8 mouse cellular contexts compared by ENCODE assay signal in genomic region chr12:116280653-116281364, GRCm38 (mm10). TPM values are rescaled to one million over a fixed set of nuclear protein-coding genes. Genes with fewer than 3 reads are reported as not detected.
DNase-seq lines count a peak whose midpoint lies in the region; ATAC-seq and TF ChIP-seq lines count a peak whose summit lies in the region.

TSS of gene Esyt2 (plus strand) at chr12:116281196.

- peak; percentile 98 for DNase-seq in G1E (ENCODE audit: low spot score)
- DNase-seq in cerebellum, adult 18-20 months: peak; percentile 99
- peak; percentile 99 for DNase-seq in heart, postnatal 36 days
- peak; percentile 100 for DNase-seq in layer of hippocampus, adult 2 months (ENCODE audit: low spot score in 2 of 2)
- peak; percentile 100 for DNase-seq in lung, embryonic 14.5 days
- peak; percentile 100 for DNase-seq in thymus, adult 2 months

- peak; percentile 98 for TF ChIP-seq POLR2A in olfactory bulb, adult 2 months (IDR thresholded peaks at IDR 0.05; ENCODE audit: insufficient read depth, low read depth, low read length)
- TF ChIP-seq POLR2A in thymus, adult 2 months (IDR thresholded peaks at IDR 0.05; ENCODE audit: control insufficient read depth, extremely low read depth, insufficient read depth, low read length, poor library complexity): peak; percentile 100

- peak within 1 kb of the TSS; percentile 98 for H3K27ac ChIP-seq in forebrain, embryonic 16.5 days (ENCODE audit: low read length)
- peak within 1 kb of the TSS; percentile 97 for H3K27ac ChIP-seq in layer of hippocampus, adult 2 months
- peak within 1 kb of the TSS; percentile 98 for H3K27ac ChIP-seq in lung, embryonic 14.5 days (ENCODE audit: low read depth)
- H3K27ac ChIP-seq in olfactory bulb, adult 2 months (ENCODE audit: insufficient read depth, low read depth, low read length): peak within 1 kb of the TSS; percentile 94
- H3K27ac ChIP-seq in thymus, adult 2 months (ENCODE audit: control insufficient read depth, insufficient read depth, low read length): peak within 1 kb of the TSS; percentile 55

- WGBS in forebrain, embryonic 16.5 days: under 1% methylated on average over 65 of the region's 68 CpGs
- under 1% methylated on average over 67 of the region's 68 CpGs for WGBS in lung, embryonic 14.5 days
- under 1% methylated on average over 68 of the region's 68 CpGs for WGBS in olfactory bulb, adult 2 months
- under 1% methylated on average over 68 of the region's 68 CpGs for WGBS in thymus, adult 2 months

- TF ChIP-seq CTCF in G1E (IDR thresholded peaks at IDR 0.05; ENCODE audit: low read depth, low read length): no peak
- peak; percentile 71 for TF ChIP-seq CTCF in layer of hippocampus, adult 2 months (conservative IDR thresholded peaks at IDR 0.05)
- peak; percentile 45; the same call in 1 of the 2 replicates for TF ChIP-seq CTCF in lung, embryonic 14.5 days (IDR thresholded peaks at IDR 0.05; ENCODE audit: low read depth)
- TF ChIP-seq CTCF in olfactory bulb, adult 2 months (IDR thresholded peaks at IDR 0.05; ENCODE audit: insufficient read depth, low read depth, low read length): 0 out of 2 replicates have a peak, but pooled peaks have one; percentile 13
- no peak; the same call in 1 of the 2 replicates for TF ChIP-seq CTCF in thymus, adult 2 months (IDR thresholded peaks at IDR 0.05; ENCODE audit: borderline replicate concordance, control insufficient read depth, extremely low read depth, insufficient read depth, low read length, poor library complexity)

- no peaks in the 10 kb centered on the region for H3K9me3 ChIP-seq in G1E (replicated peaks)
- no peaks in the 10 kb centered on the region for H3K9me3 ChIP-seq in forebrain, embryonic 16.5 days (ENCODE audit: control insufficient read depth, low read length)
- no peaks in the 10 kb centered on the region for H3K9me3 ChIP-seq in lung, embryonic 14.5 days (ENCODE audit: low read depth, low read length)

- peak within 1 kb of the TSS; percentile 96 for H3K4me2 ChIP-seq in forebrain, embryonic 16.5 days (ENCODE audit: low read length)
- H3K4me2 ChIP-seq in lung, embryonic 14.5 days: peak within 1 kb of the TSS; percentile 97

- peak within 1 kb of the TSS; percentile 97 for H3K4me3 ChIP-seq in G1E (ENCODE audit: low read depth, low read length)
- peak within 1 kb of the TSS; percentile 97 for H3K4me3 ChIP-seq in forebrain, embryonic 16.5 days (replicated peaks; ENCODE audit: low read length)
- peak within 1 kb of the TSS; percentile 97 for H3K4me3 ChIP-seq in layer of hippocampus, adult 2 months
- H3K4me3 ChIP-seq in lung, embryonic 14.5 days (ENCODE audit: low read depth, low read length): peak within 1 kb of the TSS; percentile 95
- peak within 1 kb of the TSS; percentile 62 for H3K4me3 ChIP-seq in olfactory bulb, adult 2 months (ENCODE audit: insufficient read depth, low read depth, low read length)
- H3K4me3 ChIP-seq in thymus, adult 2 months (ENCODE audit: control insufficient read depth, insufficient read depth, low read length): peak within 1 kb of the TSS; percentile 77

- peak within 1 kb of the TSS; percentile 97 for H3K9ac ChIP-seq in forebrain, embryonic 16.5 days (replicated peaks; ENCODE audit: low read depth, low read length)
- peak within 1 kb of the TSS; percentile 91 for H3K9ac ChIP-seq in lung, embryonic 14.5 days

- peak; percentile 76 for ATAC-seq in G1E (ENCODE audit: extremely low read depth, insufficient number of reproducible peaks, low FRiP score, poor library complexity, severe bottlenecking)
- ATAC-seq in forebrain, embryonic 16.5 days: peak; percentile 98
- peak; percentile 97 for ATAC-seq in lung, embryonic 14.5 days (ENCODE audit: insufficient read depth)

- peaks cover 6% of the 10 kb centered on the region for H3K36me3 ChIP-seq in G1E (replicated peaks)
- no peaks in the 10 kb centered on the region for H3K36me3 ChIP-seq in forebrain, embryonic 16.5 days (ENCODE audit: control insufficient read depth, insufficient read depth)
- no peaks in the 10 kb centered on the region for H3K36me3 ChIP-seq in lung, embryonic 14.5 days (ENCODE audit: insufficient read depth)
- no peaks in the 10 kb centered on the region for H3K36me3 ChIP-seq in thymus, adult 2 months (ENCODE audit: control insufficient read depth, insufficient read depth, low read length)

- intact Hi-C loops in heart, postnatal 36 days (cut with DNase I): loop anchor here (1.0 to 5.0 kb wide), 5 partner anchors 46 to 340 kb away; partner anchors contain the start of genes Ncapg2 and Zfp386

- peaks cover 48% of the 10 kb centered on the region for H3K4me1 ChIP-seq in G1E (ENCODE audit: insufficient read depth, low read depth, low read length)
- H3K4me1 ChIP-seq in forebrain, embryonic 16.5 days (replicated peaks; ENCODE audit: control insufficient read depth, insufficient read depth, low read length): peaks cover 9% of the 10 kb centered on the region
- H3K4me1 ChIP-seq in lung, embryonic 14.5 days (ENCODE audit: insufficient read depth): 0 out of 2 replicates have a peak, but pooled peaks cover 6% of the 10 kb centered on the region
- no peaks in the 10 kb centered on the region for H3K4me1 ChIP-seq in olfactory bulb, adult 2 months (ENCODE audit: control insufficient read depth, insufficient read depth, low read length)
- no peaks in the 10 kb centered on the region for H3K4me1 ChIP-seq in thymus, adult 2 months (replicated peaks; ENCODE audit: control insufficient read depth, insufficient read depth, low read length)

- no peaks in the 10 kb centered on the region for H3K27me3 ChIP-seq in G1E (ENCODE audit: insufficient read depth, low read length)
- H3K27me3 ChIP-seq in forebrain, embryonic 16.5 days (replicated peaks; ENCODE audit: control insufficient read depth, insufficient read depth, low read length): no peaks in the 10 kb centered on the region
- no peaks in the 10 kb centered on the region for H3K27me3 ChIP-seq in lung, embryonic 14.5 days (ENCODE audit: insufficient read depth, low read length)
- H3K27me3 ChIP-seq in thymus, adult 2 months (ENCODE audit: control insufficient read depth, insufficient read depth, low read length): no peaks in the 10 kb centered on the region

RNA-seq across cellular contexts. Expression of gene Esyt2, which starts in this region (rescaled TPM):
- 87.5 and 91.7 TPM in 2 replicates for total RNA-seq in G1E (2014; fragmentation: Nextera tagmentation)
- 145 and 147 TPM in 2 replicates for total RNA-seq in G1E (2017)
- polyA plus RNA-seq in G1E (2012): 22.4 and 23.4 TPM in 2 replicates
- 12.9 and 13.5 TPM in 2 replicates for polyA plus RNA-seq in forebrain, embryonic 16.5 days (2015; fragmentation: Nextera tagmentation; extraction: Ambion mirVana)
- 10 to 100 TPM; 27.7 to 29.9 TPM for total RNA-seq in heart, postnatal 36 days (2021)
- total RNA-seq in layer of hippocampus, adult 2 months (2021): 10 to 100 TPM; 61.2 to 73.0 TPM
- polyA plus RNA-seq in lung, embryonic 14.5 days (2014; fragmentation: Nextera tagmentation; extraction: Ambion mirVana): 29.0 and 31.0 TPM in 2 replicates
- polyA plus RNA-seq in olfactory bulb, adult 2 months (2012; ENCODE audit: insufficient read depth, insufficient read length, low replicate concordance, missing spikeins): not detected in 2 replicates
- 20.4 and 23.0 TPM in 2 replicates for polyA plus RNA-seq in thymus, adult 2 months (2012; rRNA removed)

Comparison
In these comparisons a context has a peak if more than half of its experiments do, and no peak if none do; other contexts are left out.
1. Peak in every context shown above with its lines: DNase-seq, ATAC-seq, H3K4me3 ChIP-seq and H3K27ac ChIP-seq.
2. CTCF ChIP-seq: peak in layer of hippocampus, adult 2 months (single experiment), lung, embryonic 14.5 days (single experiment) and olfactory bulb, adult 2 months (single experiment); none in G1E (single experiment) and thymus, adult 2 months (single experiment).